Mouse (Mus musculus) gastrocnemius, postnatal 4 days (tissue): ENCODE measurements at regions not wholly inside any gene's neighbourhood (a gene's known extent, or its start where the extent isn't known, plus 50 kb on each side); places are given as distances from the start of the nearest gene placed in this dataset.

Experiments
- DNase-seq, 2 experiments: peaks; one replicate each; pipeline ENCODE4 v3.0.0; 2021 to 2022; ENCODE audit warnings: low spot score in 2 of 2, mixed read lengths in 2 of 2

DNA sequence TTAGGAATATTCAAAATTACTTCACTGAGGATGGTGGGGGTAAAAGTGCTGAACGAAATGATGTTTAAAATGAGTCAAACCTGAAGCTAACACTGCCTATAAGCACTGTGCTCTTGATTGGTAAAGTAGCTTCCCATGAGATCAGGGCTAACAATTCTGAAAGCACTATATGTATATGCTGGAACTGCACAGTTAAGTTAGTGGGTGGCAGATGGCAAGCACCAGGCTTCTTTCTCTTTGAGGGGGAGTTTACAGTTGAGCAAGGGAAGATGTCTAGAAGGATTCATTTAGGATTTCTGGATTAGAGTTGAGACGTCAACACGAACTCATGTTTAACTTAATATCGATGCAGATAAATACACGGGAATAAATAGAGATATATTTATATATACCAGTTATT lies 195.7 kb upstream of the Fn1 start:
- DNase-seq = no peak

DNA sequence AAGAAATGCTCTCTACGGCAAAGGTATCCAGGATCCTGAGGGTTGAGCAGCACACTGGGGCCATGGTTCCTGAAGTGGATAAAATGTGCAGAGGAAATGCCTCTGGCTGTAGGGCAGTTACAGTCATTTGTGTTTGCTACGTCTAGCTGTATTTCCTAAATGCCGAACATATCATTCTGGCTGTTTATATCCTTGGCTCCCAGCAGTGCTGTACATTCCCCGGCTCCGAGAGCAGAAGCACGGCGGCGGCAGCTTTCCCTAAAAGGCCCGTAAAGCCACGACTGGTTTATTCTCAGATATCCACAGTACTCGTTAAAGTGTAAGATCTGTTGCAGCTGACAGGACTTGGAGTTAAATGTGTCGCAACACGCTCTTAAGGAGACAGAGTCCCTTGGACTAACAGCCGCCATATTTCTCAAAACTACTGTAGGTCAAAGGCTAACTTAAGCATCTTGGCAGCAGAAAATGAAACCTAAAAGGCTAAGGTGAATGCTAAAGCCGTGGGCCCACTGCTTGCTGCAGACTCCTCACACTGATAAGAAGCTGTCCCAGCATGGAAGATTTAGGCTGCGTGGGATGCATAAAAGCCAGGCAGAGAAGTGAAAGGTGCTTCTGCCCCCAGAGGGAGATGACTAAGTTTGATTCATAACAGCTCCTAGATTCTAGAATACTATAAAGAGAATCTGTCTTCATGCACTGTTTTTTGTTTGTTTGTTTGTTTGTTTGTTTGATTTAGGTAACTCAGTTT lies 192.1 kb upstream of the Fn1 start:
- no peak for DNase-seq

DNA sequence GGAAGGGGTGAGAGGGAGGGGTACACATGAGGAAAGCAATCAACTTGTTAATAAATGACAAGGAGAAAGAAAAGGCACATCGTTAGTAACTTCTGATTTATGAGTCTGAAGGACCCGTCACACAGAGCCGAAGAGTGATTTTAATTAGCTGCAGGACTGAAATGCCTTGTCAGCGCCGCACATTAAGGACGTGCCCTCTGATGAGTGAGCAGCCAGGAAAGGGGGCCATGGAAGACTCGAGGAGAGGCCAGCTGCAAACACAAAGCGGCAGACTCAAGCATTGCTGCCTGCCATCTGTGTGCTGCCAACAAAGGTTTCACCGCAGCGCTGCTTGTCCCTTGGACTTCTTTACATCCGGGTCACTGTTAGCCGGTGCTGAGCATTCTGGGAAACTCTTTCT lies 184.8 kb upstream of the Fn1 start:
- DNase-seq = no peak

DNA sequence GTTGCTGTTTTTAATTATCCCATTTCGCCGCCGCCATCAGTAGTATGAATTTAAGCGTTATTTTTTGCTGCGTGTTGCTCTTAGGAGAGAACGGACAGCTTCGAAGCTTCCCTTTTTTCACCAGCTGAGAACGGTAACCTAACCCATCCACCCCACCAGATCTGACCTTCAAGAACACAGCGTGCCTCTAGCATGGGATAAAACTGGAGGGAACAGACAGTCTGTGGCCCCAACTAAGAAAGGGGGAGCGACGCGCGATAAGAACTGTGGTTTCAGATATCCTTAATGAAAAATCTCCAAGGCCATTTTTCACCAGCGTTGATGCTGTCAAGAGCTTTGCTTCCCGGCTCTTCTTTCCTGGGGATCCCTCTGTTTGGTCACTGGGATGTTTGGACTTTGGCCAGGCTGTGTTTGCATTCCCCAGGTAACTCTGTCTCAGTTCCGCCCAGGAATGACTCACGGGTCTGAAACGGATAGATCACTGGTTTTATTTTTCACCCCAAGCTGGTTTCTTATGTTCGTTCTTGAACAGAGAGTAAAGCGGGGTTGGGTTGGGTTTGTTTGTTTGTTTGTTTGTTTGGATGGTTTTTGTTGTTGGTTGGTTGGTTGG lies 184.1 kb upstream of the Fn1 start:
- DNase-seq = no peak

DNA sequence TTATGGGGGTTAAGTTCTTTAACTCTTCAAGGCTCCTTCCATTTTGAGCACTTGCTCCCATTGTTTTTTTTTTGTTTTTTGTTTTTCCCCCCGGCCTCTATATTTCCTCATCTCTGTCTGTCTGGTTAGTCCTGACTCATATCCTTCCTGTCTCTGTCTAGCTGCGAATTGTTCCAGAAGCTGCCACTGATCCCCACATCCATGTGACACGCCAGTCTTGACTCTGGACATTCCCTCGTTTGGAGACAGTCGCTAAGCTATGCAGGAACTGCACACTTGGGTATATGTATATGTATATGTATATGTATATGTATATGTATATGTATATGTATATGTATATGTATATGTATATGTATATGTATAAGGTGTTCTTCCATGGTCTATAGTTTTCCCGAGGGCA lies 177.4 kb upstream of the Fn1 start:
- no peak for DNase-seq

DNA sequence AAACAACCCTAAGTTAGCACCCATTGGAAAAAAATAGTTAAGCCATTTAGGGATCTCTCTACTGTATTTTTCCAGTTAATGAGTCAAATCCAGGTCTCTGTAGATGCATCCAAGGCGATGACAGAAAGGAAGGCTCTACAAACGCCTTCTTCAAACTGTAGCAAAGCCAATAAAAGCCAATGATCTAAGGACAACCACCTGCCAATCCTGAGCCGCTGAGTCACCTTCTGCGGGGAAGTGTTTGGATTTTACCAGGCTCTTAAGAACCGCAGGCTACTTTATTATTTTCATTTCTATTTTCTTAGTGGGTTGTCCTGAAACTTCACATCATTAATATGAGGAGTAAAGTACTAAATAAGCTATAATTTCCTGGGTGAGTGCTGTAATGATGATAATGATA lies 171.4 kb upstream of the Fn1 start:
- DNase-seq = no peak

DNA sequence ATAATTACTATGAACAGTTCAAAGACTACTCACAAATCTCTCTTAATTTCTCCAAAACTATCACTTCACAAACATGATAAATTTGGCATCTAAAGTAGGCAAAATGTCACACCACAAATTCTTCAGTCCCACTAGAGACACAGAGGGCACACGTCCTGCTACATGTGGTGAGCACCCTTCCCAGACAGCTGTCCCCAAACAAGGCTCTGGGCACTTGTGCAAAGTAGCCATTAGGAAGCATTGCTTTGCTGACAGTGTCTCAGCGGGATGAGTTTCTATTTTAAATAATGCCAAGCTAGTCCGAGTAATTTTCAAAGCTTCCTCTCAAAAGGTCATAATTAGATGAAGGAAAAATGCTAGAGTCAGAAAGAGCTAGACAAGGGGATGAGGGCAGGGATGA lies 169.1 kb upstream of the Fn1 start:
- no peak for DNase-seq

DNA sequence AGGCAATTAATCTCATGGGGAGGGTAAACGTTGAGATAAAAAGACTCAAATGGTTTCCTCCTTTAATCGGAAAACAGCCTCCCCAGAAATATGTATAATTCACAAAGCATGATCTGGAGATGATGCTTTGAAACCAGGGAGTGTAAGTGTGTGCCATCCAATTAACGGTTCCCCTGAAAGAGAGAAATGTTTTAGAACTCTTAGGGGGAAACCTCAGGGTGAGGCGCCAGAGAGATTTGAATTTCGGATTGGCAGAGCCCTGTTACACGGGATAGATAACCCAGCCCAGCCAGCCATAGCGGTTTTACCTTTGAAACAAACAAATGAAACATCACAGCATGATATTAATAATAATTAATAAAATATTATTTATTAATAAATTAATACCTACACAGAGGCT lies 168.1 kb upstream of the Fn1 start:
- DNase-seq = no peak

DNA sequence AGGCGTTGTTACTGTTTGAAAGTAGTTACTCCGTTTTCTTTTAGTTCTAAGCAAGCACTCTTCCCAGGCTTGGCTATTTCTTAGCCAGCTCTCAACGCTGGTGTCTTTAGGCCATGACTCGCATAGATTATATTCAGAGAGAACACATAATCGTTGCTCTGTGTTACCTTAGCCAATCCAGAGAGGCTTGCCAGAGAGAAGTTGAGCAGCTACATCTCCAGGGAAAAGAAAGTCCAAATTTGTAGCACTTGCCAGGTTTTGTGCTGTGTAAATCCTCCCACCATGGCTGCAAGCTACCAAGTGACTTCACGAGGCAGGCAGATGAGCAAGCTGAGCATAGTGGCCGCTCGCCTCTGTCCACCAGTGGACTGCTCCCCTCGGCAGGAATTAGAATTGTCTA lies 163.3 kb upstream of the Fn1 start:
- DNase-seq = no peak

DNA sequence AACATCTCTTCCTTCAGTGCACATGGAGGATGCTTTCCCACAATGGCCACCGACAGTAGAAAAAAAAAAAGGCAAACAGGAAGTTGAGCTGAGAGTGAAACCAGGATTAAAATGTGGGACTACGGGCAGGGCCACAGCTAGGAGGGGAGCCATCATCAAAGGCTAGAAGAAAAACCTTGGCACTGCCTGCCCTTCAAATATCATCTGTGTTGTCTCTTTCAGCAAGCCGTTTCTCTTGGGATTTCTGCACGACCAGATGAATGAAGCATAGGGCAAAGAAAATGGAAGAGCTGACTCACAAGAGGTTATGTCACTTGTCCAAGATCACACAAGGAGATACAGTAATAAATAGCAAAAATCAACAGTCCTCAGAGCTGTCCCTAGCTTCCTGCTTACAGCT lies 161.1 kb upstream of the Fn1 start:
- DNase-seq = no peak

DNA sequence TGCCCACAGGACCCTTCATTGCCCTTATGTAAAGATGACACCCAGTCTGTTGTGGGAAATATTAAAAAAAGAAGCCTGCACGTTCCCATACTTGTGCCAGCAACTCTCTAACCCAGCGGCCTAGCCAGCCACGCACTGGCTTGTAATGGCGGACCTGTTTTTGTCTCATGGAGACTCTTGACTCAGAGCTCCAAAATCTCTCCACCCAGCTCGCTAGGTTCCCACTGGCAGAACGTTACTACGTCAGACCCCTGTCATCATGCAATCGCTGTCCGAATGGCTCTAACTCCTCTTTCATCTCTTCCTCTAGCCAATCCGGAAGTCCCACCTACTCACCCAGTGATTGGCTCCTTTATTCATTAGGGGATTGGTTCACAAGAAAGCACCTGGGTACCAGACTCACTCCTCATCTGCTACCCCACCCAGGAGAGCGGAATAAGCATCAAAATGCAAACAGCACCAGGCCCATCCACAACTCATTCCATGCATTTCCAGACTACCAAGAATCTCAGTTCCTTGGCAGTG lies 159.2 kb upstream of the Fn1 start:
- DNase-seq = no peak

DNA sequence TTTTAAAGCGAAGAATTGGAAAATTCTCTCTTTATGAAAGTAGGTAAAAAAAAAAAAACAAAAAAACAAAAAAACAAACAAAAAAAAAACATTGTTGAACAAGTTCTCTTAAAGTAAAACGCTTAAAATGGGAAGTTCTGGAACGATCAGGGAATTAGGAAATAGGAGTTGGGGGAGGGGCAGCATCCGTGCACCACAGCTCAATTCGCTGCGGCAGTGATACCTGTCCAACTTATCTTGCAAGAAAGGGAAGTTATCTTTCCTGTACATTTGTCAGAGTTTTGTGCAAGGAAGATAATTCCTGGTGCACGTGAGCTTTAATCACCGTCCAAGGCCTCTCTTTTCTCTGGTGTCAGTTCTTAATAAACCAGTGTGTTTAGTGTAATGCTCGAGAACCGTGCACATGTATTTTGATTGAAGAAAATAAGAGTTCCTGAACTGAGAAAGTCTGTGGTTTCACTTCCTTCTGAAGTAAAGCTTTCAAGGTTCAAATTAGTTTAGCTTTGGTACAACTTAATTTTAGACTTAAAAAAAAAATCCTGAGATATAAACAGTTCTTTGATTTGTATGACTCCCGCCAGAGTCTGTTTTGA lies 158.3 kb upstream of the Fn1 start:
- DNase-seq = no peak

DNA sequence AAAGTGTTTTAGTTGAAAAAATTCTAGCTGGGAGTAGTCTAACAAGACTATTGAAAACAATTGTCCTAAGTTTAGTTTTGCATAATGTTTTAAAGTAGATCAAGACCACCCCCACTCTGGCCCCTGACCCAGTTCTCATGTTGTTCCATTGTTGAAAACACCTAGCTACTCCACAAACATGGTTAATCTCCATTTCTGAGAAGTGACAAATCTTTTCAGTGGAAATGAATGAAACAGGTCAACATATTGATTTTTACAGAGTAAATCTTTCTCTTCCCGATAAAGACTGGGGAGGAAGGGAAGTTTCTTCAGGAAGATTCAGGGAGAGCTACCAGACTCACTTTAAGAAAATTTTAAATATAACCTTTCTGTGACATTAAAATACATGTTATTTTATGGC lies 155.0 kb upstream of the Fn1 start:
- DNase-seq = no peak

DNA sequence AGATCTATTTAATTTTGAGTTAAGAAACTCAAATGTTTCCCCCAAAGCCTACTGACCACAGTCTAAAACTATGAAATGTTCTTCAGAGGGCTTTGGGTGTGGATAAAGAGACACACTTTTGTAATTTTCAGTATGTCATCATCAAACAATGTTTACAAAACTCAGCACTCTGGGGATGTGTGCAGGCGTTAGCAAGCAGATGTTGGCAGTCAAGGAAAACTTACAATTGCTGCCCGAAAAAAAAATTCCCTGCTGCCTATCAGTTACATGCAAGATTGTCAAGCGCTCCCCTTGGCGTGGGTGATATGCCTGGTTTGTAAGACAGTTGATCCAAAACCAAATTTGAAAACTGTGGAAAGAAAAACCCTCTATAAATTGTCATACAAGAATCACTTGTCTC lies 154.6 kb upstream of the Fn1 start:
- peak in 1 of 2 experiments; percentile 22 for DNase-seq

DNA sequence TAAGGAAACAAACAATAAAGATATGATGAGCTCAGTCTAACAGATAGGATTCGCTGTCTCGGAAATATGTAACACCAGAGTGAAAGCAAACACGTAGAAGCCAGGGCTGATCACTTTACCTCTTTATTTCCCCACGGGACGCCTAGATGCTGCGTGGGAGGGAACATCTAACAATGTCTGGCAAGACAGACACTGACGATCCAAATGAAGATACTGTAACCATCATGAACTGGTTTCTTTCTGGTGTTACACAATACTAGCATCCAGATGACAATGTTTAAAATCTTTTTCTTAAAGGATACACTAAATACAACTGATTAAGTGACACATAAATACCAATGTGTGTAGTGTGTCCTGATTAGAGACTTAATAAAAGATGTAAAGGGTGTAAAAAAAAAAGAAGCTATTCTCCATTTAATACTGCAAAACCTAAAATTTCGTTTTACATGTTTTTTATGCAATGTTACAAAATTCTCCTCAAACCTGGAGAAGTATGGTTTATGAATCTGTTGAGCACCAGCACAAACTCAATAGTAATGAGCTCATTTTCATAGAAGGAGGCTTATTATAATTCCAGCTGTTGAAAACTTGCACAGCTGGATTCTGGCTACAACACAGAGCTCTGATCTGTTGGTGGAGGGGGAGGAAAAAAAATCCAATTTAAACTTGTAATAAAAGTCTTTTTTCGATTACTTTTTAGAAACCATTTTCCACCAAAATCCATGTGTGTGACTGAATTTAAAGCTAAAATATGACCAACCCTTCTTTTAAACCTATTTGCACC lies 148.5 kb upstream of the Fn1 start:
- no peak for DNase-seq

DNA sequence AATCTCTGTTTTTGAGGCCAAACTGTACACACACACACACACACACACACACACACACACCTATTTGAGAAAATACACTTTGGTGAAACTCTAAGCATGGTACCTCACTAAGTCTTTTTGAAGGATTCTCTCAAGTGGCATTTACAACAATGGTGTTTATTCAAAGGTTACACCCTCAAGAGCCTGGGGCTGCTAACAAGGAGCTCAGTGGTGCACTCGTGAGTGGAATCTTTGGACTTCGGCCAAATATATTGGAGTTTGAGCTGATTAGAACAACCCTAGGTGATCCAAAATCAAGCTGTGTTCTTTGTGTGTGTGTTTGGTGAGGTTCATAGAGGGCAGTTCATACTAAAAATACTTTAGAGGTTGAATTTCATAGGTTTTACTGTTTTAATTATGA lies 147.6 kb upstream of the Fn1 start:
- no peak for DNase-seq

DNA sequence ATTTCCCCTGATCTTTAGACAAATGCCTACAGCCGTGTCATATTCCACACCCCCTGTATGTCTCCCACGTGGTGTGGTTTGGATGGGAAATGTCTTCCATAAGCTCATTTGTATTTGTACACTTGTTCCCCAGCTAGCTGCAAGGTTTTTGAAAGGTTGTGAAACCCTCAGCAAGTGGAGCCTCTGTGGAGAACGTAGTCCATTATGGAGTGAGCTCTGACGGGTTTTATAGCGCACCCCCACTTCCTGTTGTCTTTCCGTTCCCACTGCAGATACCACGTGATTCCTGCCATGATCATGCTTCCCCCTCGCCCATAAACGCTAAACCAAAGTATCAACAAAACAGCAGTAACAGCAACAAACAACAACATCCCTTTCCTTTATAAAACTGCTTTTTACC lies 145.6 kb upstream of the Fn1 start:
- no peak for DNase-seq

DNA sequence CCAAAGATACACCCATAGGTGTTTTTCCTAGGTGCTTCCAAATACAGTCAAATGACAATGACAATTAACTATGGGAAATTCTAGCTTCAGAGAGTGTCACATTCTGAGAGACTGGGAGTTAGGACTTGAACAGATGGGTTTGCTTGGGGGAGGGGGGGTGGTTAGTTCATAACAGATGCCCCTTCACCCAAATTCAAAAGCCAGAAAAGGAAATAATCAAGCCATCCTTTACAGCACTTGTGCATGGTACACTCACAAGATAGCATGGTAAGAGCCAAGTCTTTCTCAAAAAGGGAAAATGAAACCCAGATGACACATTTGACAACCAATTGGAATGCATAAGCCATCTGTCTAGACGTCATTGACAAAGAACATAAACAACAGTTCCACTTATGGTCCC lies 135.4 kb upstream of the Fn1 start:
- DNase-seq = no peak

DNA sequence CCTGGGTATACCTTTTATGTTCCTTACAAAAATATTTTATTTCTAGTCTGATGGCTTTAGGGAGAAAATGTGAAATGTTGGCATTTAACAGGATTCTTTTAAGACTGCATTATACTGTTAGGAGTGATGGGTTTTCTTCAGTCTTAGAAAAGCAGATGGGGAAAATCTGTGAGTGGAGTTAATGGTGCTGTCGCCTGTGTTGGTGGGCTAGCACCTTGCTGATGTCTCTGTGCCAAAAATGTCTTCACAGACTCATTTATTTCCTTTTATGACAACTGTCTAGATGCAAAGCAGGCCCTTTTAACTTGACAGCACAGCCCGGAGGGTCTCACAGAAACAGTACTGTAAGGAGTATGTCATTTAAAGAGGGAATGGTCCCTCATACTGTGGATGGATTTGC lies 131.9 kb upstream of the Fn1 start:
- DNase-seq = no peak

DNA sequence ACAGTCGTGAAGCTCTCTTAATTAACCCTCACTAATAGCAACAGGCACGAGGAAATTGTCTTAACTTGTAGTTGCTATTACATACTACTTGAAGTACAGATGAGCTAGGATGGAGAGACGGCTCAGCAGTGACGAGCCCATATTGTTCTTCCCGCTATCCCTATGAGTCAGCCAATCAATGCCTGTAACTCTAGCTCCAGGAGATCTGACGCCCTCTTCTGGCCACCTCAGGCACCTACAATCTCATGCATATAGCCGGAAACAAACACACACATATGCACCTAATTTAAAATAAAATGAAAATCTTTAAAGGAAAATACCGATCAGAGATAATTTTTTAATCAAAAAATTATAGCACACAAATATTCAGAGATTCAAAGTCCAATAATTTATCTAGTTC lies 125.3 kb upstream of the Fn1 start:
- no peak for DNase-seq

DNA sequence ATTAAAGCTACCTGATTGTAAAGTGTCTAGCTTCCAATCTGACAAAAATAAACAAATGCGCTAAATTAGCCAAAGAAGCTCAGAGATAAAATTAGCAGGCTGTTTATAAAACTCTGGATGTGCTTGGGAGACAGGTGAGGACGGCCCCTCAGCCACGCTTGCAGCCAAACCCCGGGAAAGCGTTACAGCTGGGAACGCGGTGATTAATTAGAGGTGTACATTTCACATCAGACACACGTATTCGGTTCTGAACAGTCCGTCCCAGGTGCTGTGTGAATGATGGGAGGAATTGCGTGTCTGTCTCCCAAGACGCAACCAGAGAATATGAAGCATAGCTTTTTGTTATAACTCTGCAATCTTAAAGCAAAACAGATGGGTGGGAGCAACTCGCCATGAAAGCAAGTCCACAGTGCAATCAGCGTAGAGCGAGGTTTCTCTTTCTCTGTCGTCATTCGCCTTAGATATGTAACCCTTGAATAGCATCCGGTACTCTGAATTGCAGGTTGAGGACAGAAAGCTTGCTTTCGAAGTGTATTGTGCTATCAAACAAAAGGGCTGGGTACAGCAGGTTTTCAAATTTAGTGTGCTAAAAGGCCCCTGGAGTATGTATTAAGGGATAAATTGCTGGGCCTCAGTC lies 123.0 kb upstream of the Fn1 start:
- no peak for DNase-seq

DNA sequence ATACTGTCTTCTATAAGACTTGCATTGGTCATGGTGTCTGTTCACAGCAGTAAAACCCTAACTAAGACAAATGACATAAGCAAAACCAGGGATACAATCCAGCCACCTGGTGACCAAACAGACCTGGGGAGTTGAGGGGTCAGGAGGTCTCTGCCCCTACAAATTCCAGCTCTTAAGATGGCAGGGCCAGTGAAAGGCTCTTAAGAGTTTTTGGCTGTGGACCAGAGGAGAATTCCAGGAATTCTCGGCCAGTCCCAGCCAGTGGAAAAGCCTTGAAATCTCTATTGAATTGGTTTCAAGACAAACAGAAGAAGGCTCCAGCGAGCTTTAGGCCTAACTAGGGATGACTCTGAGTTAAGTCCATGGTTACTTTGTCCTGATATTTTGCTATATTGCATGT lies 119.5 kb upstream of the Fn1 start:
- no peak for DNase-seq
